Mouse (Mus musculus) midbrain, embryonic 15.5 days (tissue): Measurements from ENCODE around the gene Ntrk2. TPM values are rescaled to one million over a fixed set of nuclear protein-coding genes. Genes with fewer than 3 reads are reported as not detected.

Experiments
- ATAC-seq: fragments of 200-750 bp; cut with Nextera tagmentation; replicated peaks from 2 replicates; pipeline ENCODE4 v1.8.0; 2017; ENCODE audit warnings: moderate TSS enrichment
- H3K27ac ChIP-seq: fragments of 300-500 bp; sonication (generic); 2 replicates; pipeline ENCODE4 v1.5.1; 2015; ENCODE audit warnings: mild to moderate bottlenecking, inconsistent platforms
- H3K27me3 ChIP-seq: fragments of 300-500 bp; sonication (generic); replicated peaks from 2 replicates; pipeline ENCODE4 v1.6.1; 2015; ENCODE audit warnings: inconsistent platforms
- H3K36me3 ChIP-seq: fragments of 300-500 bp; sonication (generic); replicated peaks from 2 replicates; pipeline ENCODE4 v1.6.1; 2015; ENCODE audit warnings: inconsistent platforms
- H3K4me1 ChIP-seq: fragments of 300-500 bp; sonication (generic); 2 replicates; pipeline ENCODE4 v1.6.1; 2015; ENCODE audit warnings: inconsistent platforms
- H3K4me2 ChIP-seq: fragments of 300-500 bp; sonication (generic); 2 replicates; pipeline ENCODE4 v1.6.1; 2015; ENCODE audit warnings: inconsistent platforms, mild to moderate bottlenecking, moderate library complexity
- H3K4me3 ChIP-seq: fragments of 300-500 bp; sonication (generic); 2 replicates; pipeline ENCODE4 v1.5.1; 2015; ENCODE audit warnings: mild to moderate bottlenecking, inconsistent platforms
- H3K9ac ChIP-seq: fragments of 300-500 bp; sonication (generic); 2 replicates; pipeline ENCODE4 v1.6.1; 2015; ENCODE audit warnings: mild to moderate bottlenecking, inconsistent platforms
- H3K9me3 ChIP-seq: fragments of 300-500 bp; sonication (generic); 2 replicates; pipeline ENCODE4 v1.6.1; 2016; ENCODE audit warnings: inconsistent platforms
- WGBS: fragments of 180-500 bp; shearing (Covaris S2); methylation state at CpG from one replicate; pipeline ENCODE4 v1.1.7; 2015; ENCODE audit warnings: mixed read lengths; 5-methylcytosine and 5-hydroxymethylcytosine counted together
- polyA plus RNA-seq: library from polyadenylated mRNA; unstranded; fragments of >200 nt; fragmentation: Nextera tagmentation; extraction: Ambion mirVana; gene quantifications from 2 replicates; pipeline ENCODE4 v1.2.1, GENCODE M21; 2015

The Ntrk2 gene
- polyA plus RNA-seq, 1 experiment from 2014 or later, result 121 TPM

- Histone ChIP-seq H3K36me3 (no peaks in the 10 kb centered on the region), H3K9ac (no peak overlapping the region), H3K9me3 (no peaks in the 10 kb centered on the region), H3K4me1 (peaks cover 34% of the 10 kb centered on the region), H3K27ac (peak overlapping the region; percentile 14; the same call in 1 of the 2 replicates), H3K27me3 (no peaks in the 10 kb centered on the region), H3K4me3 (no peak overlapping the region), H3K4me2 (no peak overlapping the region)
- peak; percentile 35 for ATAC-seq
- WGBS, result 16% methylated on average over 4 of the region's 4 CpGs
These were observed 126.8 kb downstream of the Ntrk2 start for GRCm38 (mm10) chr13:58933126-58933525.

- Histone ChIP-seq H3K4me2 (no peak overlapping the region), H3K9ac (no peak overlapping the region), H3K27me3 (no peaks in the 10 kb centered on the region), H3K27ac (peak overlapping the region; percentile 10; the same call in 1 of the 2 replicates), H3K9me3 (no peaks in the 10 kb centered on the region), H3K36me3 (no peaks in the 10 kb centered on the region), H3K4me1 (peaks cover 34% of the 10 kb centered on the region), H3K4me3 (no peak overlapping the region)
- no peak for ATAC-seq
- WGBS, result 87% methylated on average over 3 of the region's 3 CpGs
These were observed 128.3 kb downstream of the Ntrk2 start for GRCm38 (mm10) chr13:58934576-58935110.

- H3K4me2 ChIP-seq, result no peak overlapping the region
- H3K4me3 ChIP-seq, result no peak overlapping the region
- ATAC-seq, result 0 out of 2 replicates have a peak, but pooled peaks have one; percentile 24
- peaks cover 34% of the 10 kb centered on the region for H3K4me1 ChIP-seq
- H3K9ac ChIP-seq, result no peak overlapping the region
- no peak overlapping the region; the same call in 1 of the 2 replicates for H3K27ac ChIP-seq
- H3K9me3 ChIP-seq, result no peaks in the 10 kb centered on the region
- whole genome bisulfite sequencing, result 14% methylated on average over 8 of the region's 8 CpGs
- H3K27me3 ChIP-seq, result no peaks in the 10 kb centered on the region
- no peaks in the 10 kb centered on the region for H3K36me3 ChIP-seq
These were observed 129.7 kb downstream of the Ntrk2 start for GRCm38 (mm10) chr13:58935956-58936495.

GRCm38 (mm10) chr13:58937884-58938283 is 131.5 kb downstream of the Ntrk2 start:
- no peak for ATAC-seq
- WGBS, result 93% methylated on average over 12 of the region's 12 CpGs
- H3K36me3 ChIP-seq, result no peaks in the 10 kb centered on the region
- H3K9me3 ChIP-seq, result no peaks in the 10 kb centered on the region
- H3K4me3 ChIP-seq, result no peak overlapping the region
- peaks cover 28% of the 10 kb centered on the region for H3K4me1 ChIP-seq
- H3K27ac ChIP-seq, result no peak overlapping the region
- no peak overlapping the region for H3K4me2 ChIP-seq
- H3K9ac ChIP-seq, result no peak overlapping the region
- H3K27me3 ChIP-seq, result no peaks in the 10 kb centered on the region

- 72% methylated on average over 4 of the region's 4 CpGs for WGBS
- no peaks in the 10 kb centered on the region for H3K27me3 ChIP-seq
- H3K9ac ChIP-seq, result no peak overlapping the region
- no peak overlapping the region for H3K27ac ChIP-seq
- no peaks in the 10 kb centered on the region for H3K9me3 ChIP-seq
- H3K4me2 ChIP-seq, result no peak overlapping the region
- peak; percentile 57; the same call in 1 of the 2 replicates for ATAC-seq
- no peak overlapping the region for H3K4me3 ChIP-seq
- peaks cover 23% of the 10 kb centered on the region for H3K4me1 ChIP-seq
- H3K36me3 ChIP-seq, result no peaks in the 10 kb centered on the region
These were observed 132.1 kb downstream of the Ntrk2 start for GRCm38 (mm10) chr13:58938464-58938863.

GRCm38 (mm10) chr13:58940208-58940607 is 133.8 kb downstream of the Ntrk2 start:
- no peak for ATAC-seq
- H3K9me3 ChIP-seq, result no peaks in the 10 kb centered on the region
- no peak overlapping the region for H3K27ac ChIP-seq
- WGBS, result 89% methylated on average over 6 of the region's 6 CpGs
- no peak overlapping the region for H3K9ac ChIP-seq
- no peaks in the 10 kb centered on the region for H3K27me3 ChIP-seq
- no peaks in the 10 kb centered on the region for H3K36me3 ChIP-seq
- H3K4me1 ChIP-seq, result peaks cover 11% of the 10 kb centered on the region
- H3K4me2 ChIP-seq, result no peak overlapping the region
- H3K4me3 ChIP-seq, result no peak overlapping the region

GRCm38 (mm10) chr13:58940798-58941197 is 134.4 kb downstream of the Ntrk2 start:
- no peak overlapping the region for H3K4me3 ChIP-seq
- H3K36me3 ChIP-seq, result no peaks in the 10 kb centered on the region
- H3K4me2 ChIP-seq, result no peak overlapping the region
- 51% methylated on average over 7 of the region's 7 CpGs for WGBS
- ATAC-seq, result no peak
- H3K27ac ChIP-seq, result no peak overlapping the region
- H3K27me3 ChIP-seq, result no peaks in the 10 kb centered on the region
- H3K9me3 ChIP-seq, result no peaks in the 10 kb centered on the region
- H3K9ac ChIP-seq, result no peak overlapping the region
- peaks cover 8% of the 10 kb centered on the region for H3K4me1 ChIP-seq

- Histone ChIP-seq H3K4me1 (peaks cover 20% of the 10 kb centered on the region), H3K36me3 (no peaks in the 10 kb centered on the region), H3K4me2 (no peak overlapping the region), H3K4me3 (no peak overlapping the region), H3K27me3 (no peaks in the 10 kb centered on the region), H3K27ac (peak overlapping the region; percentile 60; the same call in 1 of the 2 replicates), H3K9ac (no peak overlapping the region), H3K9me3 (no peaks in the 10 kb centered on the region)
- WGBS, result 80% methylated on average over 6 of the region's 6 CpGs
- no peak for ATAC-seq
These were observed 139.4 kb downstream of the Ntrk2 start for GRCm38 (mm10) chr13:58945781-58946180.

- Histone ChIP-seq H3K4me1 (peaks cover 20% of the 10 kb centered on the region), H3K4me3 (no peak overlapping the region), H3K27me3 (no peaks in the 10 kb centered on the region), H3K9ac (no peak overlapping the region), H3K9me3 (no peaks in the 10 kb centered on the region), H3K4me2 (no peak overlapping the region), H3K27ac (peak overlapping the region; percentile 60), H3K36me3 (no peaks in the 10 kb centered on the region)
- WGBS, result 67% methylated on average over 6 of the region's 6 CpGs
- ATAC-seq, result peak; percentile 41; the same call in 1 of the 2 replicates
These were observed 140.2 kb downstream of the Ntrk2 start for GRCm38 (mm10) chr13:58946589-58946988.

- Histone ChIP-seq H3K4me1 (peaks cover 20% of the 10 kb centered on the region), H3K9me3 (no peaks in the 10 kb centered on the region), H3K4me3 (no peak overlapping the region), H3K9ac (no peak overlapping the region), H3K27me3 (no peaks in the 10 kb centered on the region), H3K4me2 (no peak overlapping the region), H3K36me3 (no peaks in the 10 kb centered on the region), H3K27ac (peak overlapping the region; percentile 60)
- ATAC-seq, result no peak
- 39% methylated on average over 9 of the region's 9 CpGs for WGBS
These were observed 140.7 kb downstream of the Ntrk2 start for GRCm38 (mm10) chr13:58947056-58947455.

GRCm38 (mm10) chr13:58954331-58954730 is 148.0 kb downstream of the Ntrk2 start:
- Histone ChIP-seq H3K4me2 (no peak overlapping the region), H3K27ac (no peak overlapping the region), H3K9me3 (no peaks in the 10 kb centered on the region), H3K4me1 (peaks cover 14% of the 10 kb centered on the region; the same call in 1 of the 2 replicates), H3K36me3 (no peaks in the 10 kb centered on the region), H3K27me3 (no peaks in the 10 kb centered on the region), H3K9ac (no peak overlapping the region), H3K4me3 (no peak overlapping the region)
- WGBS, result 21% methylated on average over 4 of the region's 4 CpGs
- no peak for ATAC-seq

GRCm38 (mm10) chr13:58954764-58955163 is 148.4 kb downstream of the Ntrk2 start:
- Histone ChIP-seq H3K4me1 (peaks cover 14% of the 10 kb centered on the region; the same call in 1 of the 2 replicates), H3K36me3 (no peaks in the 10 kb centered on the region), H3K9ac (no peak overlapping the region), H3K9me3 (no peaks in the 10 kb centered on the region), H3K4me3 (no peak overlapping the region), H3K27ac (no peak overlapping the region), H3K4me2 (no peak overlapping the region), H3K27me3 (no peaks in the 10 kb centered on the region)
- ATAC-seq, result no peak
- WGBS, result 14% methylated on average over 6 of the region's 6 CpGs

GRCm38 (mm10) chr13:58955237-58955777 is 148.9 kb downstream of the Ntrk2 start:
- no peak overlapping the region for H3K9ac ChIP-seq
- H3K9me3 ChIP-seq, result no peaks in the 10 kb centered on the region
- H3K4me2 ChIP-seq, result no peak overlapping the region
- no peak overlapping the region for H3K4me3 ChIP-seq
- WGBS, result 53% methylated on average over 8 of the region's 8 CpGs
- peaks cover 14% of the 10 kb centered on the region; the same call in 1 of the 2 replicates for H3K4me1 ChIP-seq
- no peaks in the 10 kb centered on the region for H3K27me3 ChIP-seq
- no peak overlapping the region for H3K27ac ChIP-seq
- 0 out of 2 replicates have a peak, but pooled peaks have one; percentile 46 for ATAC-seq
- no peaks in the 10 kb centered on the region for H3K36me3 ChIP-seq
